Mouse (Mus musculus): ENCODE results near the gene Lrrc1.

DNA sequence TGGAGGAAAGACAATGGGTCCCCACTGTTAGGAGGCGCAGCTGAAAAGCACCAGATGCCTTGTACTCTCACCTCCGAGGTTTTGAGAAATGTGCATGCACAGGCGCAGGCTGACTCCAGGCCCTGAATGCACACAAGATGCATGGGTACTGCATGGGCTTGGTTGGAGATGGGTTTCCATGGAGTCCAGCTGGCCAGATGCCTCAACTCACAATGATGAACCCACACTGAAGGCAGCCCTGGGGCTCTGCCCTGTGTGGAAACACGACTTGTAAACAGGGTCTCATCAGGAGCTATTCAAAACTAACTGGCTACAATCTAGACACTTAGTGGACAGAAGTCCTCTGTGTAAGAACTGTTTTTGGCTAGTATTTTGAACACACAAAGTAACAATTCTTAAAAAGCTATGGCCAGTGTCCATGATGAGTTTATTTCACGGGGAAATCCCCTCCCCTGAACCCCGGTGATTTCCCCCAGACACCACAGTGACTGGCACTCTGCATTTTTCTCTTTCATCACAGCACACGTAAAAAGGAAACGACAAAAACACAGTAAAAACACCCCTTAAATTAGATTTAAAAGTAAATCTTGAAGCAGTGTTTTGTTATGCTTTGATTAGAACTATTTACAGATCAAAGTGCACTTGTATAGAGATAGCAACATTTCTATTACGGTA, 114.1 kb downstream of the Lrrc1 start:
- TF ChIP-seq CTCF (IDR thresholded peaks at IDR 0.05; ENCODE audit: control insufficient read depth, insufficient read depth, insufficient replicate concordance, low read depth, low read length) (no peak), POLR2A (IDR thresholded peaks at IDR 0.05; ENCODE audit: control insufficient read depth, low read depth, low read length) (no peak)
